Mouse (Mus musculus) hindbrain, embryonic 14.5 days (tissue): Measurements from ENCODE around the gene Entpd8. TPM values are rescaled to one million over a fixed set of nuclear protein-coding genes. Genes with fewer than 3 reads are reported as not detected.

Source experiments
- ATAC-seq: fragments of 200-750 bp; cut with Nextera tagmentation; 2 replicates; pipeline ENCODE4 v1.8.0; 2017; ENCODE audit warnings: moderate number of reproducible peaks, mild to moderate bottlenecking, moderate TSS enrichment, moderate library complexity; ENCODE audit not compliant: low FRiP score
- DNase-seq: peaks from one replicate; pipeline ENCODE4 v3.0.0-alpha.2; 2015; ENCODE audit warnings: low spot score
- H3K27ac ChIP-seq: fragments of 300-500 bp; sonication (generic); 2 replicates; pipeline ENCODE4 v1.5.1; 2014; ENCODE audit warnings: mild to moderate bottlenecking, moderate library complexity
- H3K27me3 ChIP-seq: fragments of 300-500 bp; sonication (generic); 2 replicates; pipeline ENCODE4 v1.6.1; 2014; ENCODE audit warnings: mild to moderate bottlenecking, low read length, mixed read lengths; ENCODE audit not compliant: control insufficient read depth, insufficient read depth
- H3K36me3 ChIP-seq: fragments of 300-500 bp; sonication (generic); replicated peaks from 2 replicates; pipeline ENCODE4 v1.6.1; 2014; ENCODE audit not compliant: control insufficient read depth, insufficient read depth
- H3K4me1 ChIP-seq: fragments of 300-500 bp; sonication (generic); replicated peaks from 2 replicates; pipeline ENCODE4 v1.6.1; 2014; ENCODE audit warnings: antibody characterized with exemption, low read length, mixed read lengths; ENCODE audit not compliant: control insufficient read depth, insufficient read depth
- H3K4me2 ChIP-seq: fragments of 300-500 bp; sonication (generic); replicated peaks from 2 replicates; pipeline ENCODE4 v1.6.1; 2014; ENCODE audit warnings: mild to moderate bottlenecking, moderate library complexity
- H3K4me3 ChIP-seq: fragments of 300-500 bp; sonication (generic); replicated peaks from 2 replicates; pipeline ENCODE4 v1.5.1; 2014; ENCODE audit warnings: mild to moderate bottlenecking, low read length
- H3K9ac ChIP-seq: fragments of 300-500 bp; sonication (generic); 2 replicates; pipeline ENCODE4 v1.6.1; 2014
- H3K9me3 ChIP-seq: fragments of 300-500 bp; sonication (generic); 2 replicates; pipeline ENCODE4 v1.6.1; 2016; ENCODE audit warnings: low read length; ENCODE audit not compliant: control insufficient read depth
- WGBS: fragments of 180-500 bp; shearing (Covaris S2); extraction: QIAGEN DNeasy Blood & Tissue Kit; methylation state at CpG from one replicate; pipeline ENCODE4 v1.1.7; 2014; 5-methylcytosine and 5-hydroxymethylcytosine counted together
- polyA plus RNA-seq: library from polyadenylated mRNA; unstranded; fragments of >200 nt; fragmentation: Nextera tagmentation; extraction: Ambion mirVana; gene quantifications from 2 replicates; pipeline ENCODE4 v1.2.1, GENCODE M21; 2014

The Entpd8 gene
- polyA plus RNA-seq, 1 experiment from 2014 or later, result not detected

GRCm38 (mm10) chr2:25106045-25106444 lies 25.9 kb downstream of the Entpd8 start:
- Histone ChIP-seq H3K27ac (no peak overlapping the region), H3K4me3 (no peak overlapping the region), H3K36me3 (no peaks in the 10 kb centered on the region), H3K27me3 (no peaks in the 10 kb centered on the region), H3K4me1 (no peaks in the 10 kb centered on the region), H3K9ac (no peak overlapping the region), H3K9me3 (no peaks in the 10 kb centered on the region), H3K4me2 (no peak overlapping the region)
- DNase-seq (no peak), ATAC-seq (no peak)
- WGBS, result 95% methylated on average over 3 of the region's 3 CpGs

DNA sequence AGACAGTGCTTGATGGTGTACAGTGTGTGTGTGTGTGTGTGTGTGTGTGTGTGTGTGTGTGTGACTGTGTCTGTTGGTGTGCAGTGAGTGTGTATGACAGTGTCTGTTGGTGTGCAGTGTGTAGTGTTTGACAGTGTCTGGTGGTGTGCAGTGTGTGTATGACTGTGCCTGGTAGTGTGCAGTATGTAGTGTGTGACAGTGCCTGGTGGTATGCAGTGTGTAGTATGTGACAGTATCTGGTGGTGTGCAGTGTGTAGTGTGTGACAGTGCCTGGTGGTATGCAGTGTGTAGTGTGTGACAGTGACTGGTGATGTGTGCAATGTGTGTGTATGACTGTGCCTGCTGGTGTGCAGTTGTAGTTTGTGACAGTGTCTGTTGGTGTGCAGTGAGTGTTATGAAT lies 29.4 kb downstream of the Entpd8 start:
- Histone ChIP-seq H3K27ac (no peak overlapping the region), H3K9ac (no peak overlapping the region), H3K9me3 (no peaks in the 10 kb centered on the region), H3K4me1 (0 out of 2 replicates have a peak, but pooled peaks cover 2% of the 10 kb centered on the region), H3K36me3 (no peaks in the 10 kb centered on the region), H3K27me3 (no peaks in the 10 kb centered on the region), H3K4me2 (no peak overlapping the region), H3K4me3 (no peak overlapping the region)
- DNase-seq (no peak), ATAC-seq (no peak)

GRCm38 (mm10) chr2:25110505-25111183 lies 30.5 kb downstream of the Entpd8 start:
- no peaks in the 10 kb centered on the region for H3K36me3 ChIP-seq
- H3K9me3 ChIP-seq, result no peaks in the 10 kb centered on the region
- no peak overlapping the region for H3K27ac ChIP-seq
- no peak overlapping the region for H3K9ac ChIP-seq
- no peak for DNase-seq
- H3K4me3 ChIP-seq, result no peak overlapping the region
- 0 out of 2 replicates have a peak, but pooled peaks cover 2% of the 10 kb centered on the region for H3K4me1 ChIP-seq
- no peak for ATAC-seq
- H3K27me3 ChIP-seq, result no peaks in the 10 kb centered on the region
- H3K4me2 ChIP-seq, result no peak overlapping the region

DNA sequence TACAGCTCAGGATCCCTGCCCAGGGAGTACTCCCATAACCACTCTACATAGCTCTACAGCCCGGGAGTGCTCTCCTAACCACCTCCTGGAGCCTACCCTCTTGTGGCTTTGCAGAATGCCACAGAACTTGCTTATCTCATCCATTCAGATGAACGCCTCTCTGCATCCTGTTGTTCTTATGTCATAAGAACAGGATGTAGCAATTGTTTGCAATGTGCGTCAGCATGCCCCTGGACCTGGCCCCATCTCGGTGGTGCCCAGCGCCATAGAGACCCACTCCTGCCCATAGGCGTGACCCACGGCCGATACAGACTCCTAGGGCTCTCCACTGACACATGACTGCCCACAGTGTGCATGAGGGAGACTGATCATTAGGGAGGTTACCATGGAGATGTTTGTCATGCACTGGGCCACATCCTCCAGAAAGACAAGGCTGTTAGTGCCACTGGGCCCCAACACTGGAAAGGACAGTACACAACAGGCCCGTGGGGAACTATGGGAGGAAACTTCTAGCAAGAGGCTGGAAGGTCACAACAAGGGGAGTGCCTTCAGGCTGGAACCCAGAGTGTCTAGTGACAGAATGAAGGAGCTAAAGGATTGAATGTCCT lies 31.2 kb downstream of the Entpd8 start:
- H3K27ac ChIP-seq, result no peak overlapping the region
- H3K4me3 ChIP-seq, result no peak overlapping the region
- 0 out of 2 replicates have a peak, but pooled peaks cover 2% of the 10 kb centered on the region for H3K4me1 ChIP-seq
- H3K4me2 ChIP-seq, result no peak overlapping the region
- H3K9me3 ChIP-seq, result no peaks in the 10 kb centered on the region
- no peak overlapping the region for H3K9ac ChIP-seq
- no peaks in the 10 kb centered on the region for H3K27me3 ChIP-seq
- DNase-seq (no peak), ATAC-seq (no peak)
- 44% methylated on average over 9 of the region's 9 CpGs for WGBS
- no peaks in the 10 kb centered on the region for H3K36me3 ChIP-seq

- no peaks in the 10 kb centered on the region for H3K9me3 ChIP-seq
- H3K4me2 ChIP-seq, result no peak overlapping the region
- no peak overlapping the region for H3K4me3 ChIP-seq
- WGBS, result 81% methylated on average over 2 of the region's 2 CpGs
- H3K9ac ChIP-seq, result no peak overlapping the region
- no peaks in the 10 kb centered on the region for H3K36me3 ChIP-seq
- 0 out of 2 replicates have a peak, but pooled peaks cover 2% of the 10 kb centered on the region for H3K4me1 ChIP-seq
- ATAC-seq (no peak), DNase-seq (no peak)
- no peak overlapping the region for H3K27ac ChIP-seq
- H3K27me3 ChIP-seq, result no peaks in the 10 kb centered on the region
Observed at GRCm38 (mm10) chr2:25114308-25114707, 34.2 kb downstream of the Entpd8 start.

GRCm38 (mm10) chr2:25115442-25115841 lies 35.3 kb downstream of the Entpd8 start:
- H3K4me3 ChIP-seq, result no peak overlapping the region
- H3K4me2 ChIP-seq, result no peak overlapping the region
- no peak overlapping the region for H3K27ac ChIP-seq
- no peaks in the 10 kb centered on the region for H3K36me3 ChIP-seq
- no peak overlapping the region for H3K9ac ChIP-seq
- DNase-seq (no peak), ATAC-seq (no peak)
- H3K27me3 ChIP-seq, result no peaks in the 10 kb centered on the region
- 68% methylated on average over 2 of the region's 2 CpGs for WGBS
- 0 out of 2 replicates have a peak, but pooled peaks cover 2% of the 10 kb centered on the region for H3K4me1 ChIP-seq
- no peaks in the 10 kb centered on the region for H3K9me3 ChIP-seq

- Histone ChIP-seq H3K4me1 (peaks cover 13% of the 10 kb centered on the region; the same call in 1 of the 2 replicates), H3K9me3 (no peaks in the 10 kb centered on the region), H3K27me3 (no peaks in the 10 kb centered on the region), H3K27ac (no peak overlapping the region), H3K4me3 (no peak overlapping the region), H3K36me3 (no peaks in the 10 kb centered on the region), H3K9ac (no peak overlapping the region), H3K4me2 (no peak overlapping the region)
- ATAC-seq (no peak), DNase-seq (no peak)
- 89% methylated on average over 7 of the region's 7 CpGs for WGBS
Observed at GRCm38 (mm10) chr2:25120963-25121362, 40.9 kb downstream of the Entpd8 start.

- no peak for ATAC-seq
- 78% methylated on average over 2 of the region's 2 CpGs for WGBS
- Histone ChIP-seq H3K27ac (no peak overlapping the region), H3K9me3 (no peaks in the 10 kb centered on the region), H3K9ac (no peak overlapping the region), H3K27me3 (no peaks in the 10 kb centered on the region), H3K4me3 (no peak overlapping the region), H3K4me1 (peaks cover 20% of the 10 kb centered on the region), H3K36me3 (no peaks in the 10 kb centered on the region), H3K4me2 (no peak overlapping the region)
- DNase-seq, result no peak
Observed at GRCm38 (mm10) chr2:25122666-25123065, 42.6 kb downstream of the Entpd8 start.

- ATAC-seq (no peak), DNase-seq (no peak)
- Histone ChIP-seq H3K4me2 (no peak overlapping the region), H3K9ac (no peak overlapping the region), H3K9me3 (no peaks in the 10 kb centered on the region), H3K4me1 (peaks cover 28% of the 10 kb centered on the region), H3K36me3 (no peaks in the 10 kb centered on the region), H3K4me3 (no peak overlapping the region), H3K27ac (no peak overlapping the region), H3K27me3 (no peaks in the 10 kb centered on the region)
- WGBS, result 96% methylated on average over 5 of the region's 5 CpGs
Observed at GRCm38 (mm10) chr2:25123527-25123926, 43.4 kb downstream of the Entpd8 start.
